Mouse (Mus musculus) olfactory bulb, adult 2 months (tissue): Measurements from ENCODE around the gene Cradd.

Experiments
- CTCF ChIP-seq: fragments of 200-500 bp; IDR thresholded peaks from 2 replicates; pipeline ENCODE4 v1.5.1; 2012; ENCODE audit warnings: low read depth, mild to moderate bottlenecking, low read length, moderate library complexity; ENCODE audit not compliant: insufficient read depth
- POLR2A ChIP-seq: fragments of 200-500 bp; IDR thresholded peaks from 2 replicates; pipeline ENCODE4 v1.6.1; 2012; ENCODE audit warnings: mild to moderate bottlenecking, low read depth, low read length, moderate library complexity; ENCODE audit not compliant: insufficient read depth

- TF ChIP-seq POLR2A (no peak), CTCF (no peak)
These were observed 113.8 kb downstream of the Cradd start for GRCm38 (mm10) chr10:95210167-95210566.
